Mouse (Mus musculus): ENCODE measurements around the gene Ncor1. TPM values are rescaled to one million over a fixed set of nuclear protein-coding genes. Genes with fewer than 3 reads are reported as not detected.
"Not testable (repeated sequence)": the region's sequence is repeated elsewhere in the genome, so short reads cannot be mapped to it uniquely, and the experiment has no call there.

The Ncor1 gene
- polyA plus RNA-seq, 1 experiment from 2014 or later: 149 TPM

DNA sequence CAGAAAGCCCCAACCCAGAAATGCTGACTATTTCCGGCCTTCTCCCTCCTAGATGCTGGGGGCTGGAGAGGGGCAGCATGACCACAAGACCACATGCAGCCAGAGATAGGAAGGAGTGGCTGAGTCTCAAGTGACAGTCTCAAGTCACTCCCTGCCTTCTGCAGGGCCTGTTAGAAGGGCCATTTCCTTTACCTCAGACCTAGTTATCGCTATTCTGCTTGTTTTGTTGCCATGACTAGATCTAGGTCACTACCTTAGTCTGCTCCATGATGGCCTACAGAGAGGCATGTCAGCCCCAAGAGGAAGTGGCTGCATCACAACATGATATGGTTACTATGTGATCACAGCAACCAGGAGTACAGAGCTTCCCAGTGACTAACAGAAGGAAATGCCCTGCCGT is 8.2 kb upstream of the Ncor1 start:
- Histone ChIP-seq H3K4me2 (no peak overlapping the region), H3K36me3 (ENCODE audit: control insufficient read depth, insufficient read depth, low read length) (no peaks in the 10 kb centered on the region), H3K4me1 (ENCODE audit: control insufficient read depth, insufficient read depth, low read length) (peaks cover 20% of the 10 kb centered on the region), H3K27me3 (ENCODE audit: control insufficient read depth, insufficient read depth, low read length) (no peaks in the 10 kb centered on the region), H3K27ac (ENCODE audit: low read depth, low read length) (peak overlapping the region; percentile 57), H3K4me3 (ENCODE audit: low read depth, low read length) (no peak overlapping the region), H3K9me3 (replicated peaks; ENCODE audit: control insufficient read depth, low read length) (no peaks in the 10 kb centered on the region), H3K9ac (ENCODE audit: low read depth, low read length) (0 out of 2 replicates have a peak overlapping the region, but pooled peaks have one; percentile 10)
- no peak for ATAC-seq (replicated peaks; ENCODE audit: insufficient number of reproducible peaks, low FRiP score, low TSS enrichment)
- WGBS (ENCODE audit: insufficient replicate concordance): 57% methylated on average over 3 of the region's 3 CpGs

DNA sequence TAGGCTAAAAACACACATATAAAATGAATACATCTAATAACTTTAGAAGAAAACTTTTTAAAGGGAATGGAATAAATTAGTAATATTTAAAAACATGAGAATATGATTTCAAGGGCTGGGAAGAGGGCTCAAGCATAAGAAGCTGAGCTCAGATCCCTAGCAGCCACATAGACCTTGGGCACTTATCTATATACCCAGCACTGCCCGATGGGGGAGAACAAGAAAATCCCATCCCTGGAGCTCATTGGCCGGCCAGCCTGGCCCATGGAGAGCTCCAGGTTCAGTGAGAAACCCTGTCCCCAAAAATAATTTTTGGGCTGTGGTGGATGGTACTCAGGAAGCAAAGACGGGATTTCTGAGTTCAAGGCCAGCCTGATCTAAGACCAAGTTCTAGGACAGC is 7.5 kb upstream of the Ncor1 start:
- peak overlapping the region; percentile 57 for H3K27ac ChIP-seq (ENCODE audit: low read depth, low read length)
- peaks cover 20% of the 10 kb centered on the region for H3K4me1 ChIP-seq (ENCODE audit: control insufficient read depth, insufficient read depth, low read length)
- no peaks in the 10 kb centered on the region for H3K27me3 ChIP-seq (ENCODE audit: control insufficient read depth, insufficient read depth, low read length)
- no peak overlapping the region for H3K4me2 ChIP-seq
- H3K9ac ChIP-seq (ENCODE audit: low read depth, low read length): no peak overlapping the region
- WGBS (ENCODE audit: insufficient replicate concordance): 79% methylated on average over 3 of the region's 3 CpGs
- H3K36me3 ChIP-seq (ENCODE audit: control insufficient read depth, insufficient read depth, low read length): no peaks in the 10 kb centered on the region
- no peak overlapping the region for H3K4me3 ChIP-seq (ENCODE audit: low read depth, low read length)
- no peak for ATAC-seq (replicated peaks; ENCODE audit: insufficient number of reproducible peaks, low FRiP score, low TSS enrichment)
- no peaks in the 10 kb centered on the region for H3K9me3 ChIP-seq (replicated peaks; ENCODE audit: control insufficient read depth, low read length)

DNA sequence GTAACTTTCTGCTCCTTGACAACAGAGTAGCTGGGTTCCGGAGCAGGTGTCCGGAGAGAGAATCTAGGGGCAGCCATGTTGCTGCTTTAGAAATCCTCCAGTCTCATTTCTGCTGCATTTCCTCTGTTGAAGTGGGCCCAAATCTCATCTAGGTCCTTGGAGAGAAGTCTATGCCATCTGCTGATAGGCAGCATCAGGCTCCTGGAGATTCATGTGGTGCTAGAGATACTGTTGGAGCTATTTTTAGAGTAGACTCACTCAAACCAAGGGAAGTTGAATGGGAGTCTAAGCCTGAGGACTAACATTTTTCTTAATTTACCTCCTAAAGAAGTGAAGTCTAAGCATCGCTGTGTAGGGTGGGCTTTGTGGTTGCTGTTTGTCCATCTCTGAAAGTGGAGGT is 6.4 kb upstream of the Ncor1 start:
- Histone ChIP-seq H3K9ac (ENCODE audit: low read depth, low read length) (no peak overlapping the region), H3K4me3 (ENCODE audit: low read depth, low read length) (no peak overlapping the region), H3K4me1 (ENCODE audit: control insufficient read depth, insufficient read depth, low read length) (peaks cover 20% of the 10 kb centered on the region), H3K4me2 (no peak overlapping the region; the same call in 1 of the 2 replicates), H3K27ac (ENCODE audit: low read depth, low read length) (no peak overlapping the region), H3K9me3 (replicated peaks; ENCODE audit: control insufficient read depth, low read length) (no peaks in the 10 kb centered on the region), H3K27me3 (ENCODE audit: control insufficient read depth, insufficient read depth, low read length) (no peaks in the 10 kb centered on the region), H3K36me3 (ENCODE audit: control insufficient read depth, insufficient read depth, low read length) (no peaks in the 10 kb centered on the region)
- ATAC-seq (replicated peaks; ENCODE audit: insufficient number of reproducible peaks, low FRiP score, low TSS enrichment): no peak; the same call in 1 of the 2 replicates
- 77% methylated on average over 3 of the region's 3 CpGs for WGBS (ENCODE audit: insufficient replicate concordance)

DNA sequence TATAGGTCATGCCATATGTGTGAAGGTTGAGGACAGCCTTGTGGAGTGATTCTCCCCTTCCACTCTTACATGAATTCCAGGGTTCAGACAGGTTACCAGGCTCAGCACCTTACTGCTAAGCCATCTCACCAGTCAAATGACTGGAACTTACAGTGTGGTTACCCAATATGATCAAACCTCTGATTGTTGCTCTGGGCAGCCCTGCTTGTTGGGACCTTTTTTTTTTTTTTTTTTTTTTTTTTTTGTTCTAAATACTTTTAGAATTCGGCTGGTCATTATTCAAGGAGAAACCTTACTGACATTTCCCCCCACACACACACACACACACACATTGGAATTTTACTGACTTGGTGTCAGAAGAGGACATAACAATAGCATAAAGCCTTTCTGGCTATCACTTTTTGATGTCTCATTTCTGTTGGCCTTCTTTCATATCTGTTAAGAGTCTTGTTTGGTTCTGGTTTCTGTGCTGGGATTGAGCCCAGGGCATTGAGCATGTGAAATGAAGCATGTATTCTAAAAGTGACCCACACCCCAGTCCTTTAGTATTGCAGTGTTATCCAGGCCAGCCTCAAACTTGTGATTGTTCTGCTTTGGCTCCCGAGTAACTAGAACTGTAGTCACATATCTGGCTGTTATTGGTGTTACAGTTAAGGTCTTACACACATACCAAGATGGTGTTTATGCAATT is 5.0 kb upstream of the Ncor1 start:
- no peaks in the 10 kb centered on the region for H3K9me3 ChIP-seq (replicated peaks; ENCODE audit: control insufficient read depth, low read length)
- no peak for ATAC-seq (replicated peaks; ENCODE audit: insufficient number of reproducible peaks, low FRiP score, low TSS enrichment)
- no peak overlapping the region for H3K9ac ChIP-seq (ENCODE audit: low read depth, low read length)
- H3K27me3 ChIP-seq (ENCODE audit: control insufficient read depth, insufficient read depth, low read length): no peaks in the 10 kb centered on the region
- WGBS (ENCODE audit: insufficient replicate concordance): 76% methylated on average over 2 of the region's 2 CpGs
- peaks cover 20% of the 10 kb centered on the region for H3K4me1 ChIP-seq (ENCODE audit: control insufficient read depth, insufficient read depth, low read length)
- H3K4me3 ChIP-seq (ENCODE audit: low read depth, low read length): no peak overlapping the region
- H3K27ac ChIP-seq (ENCODE audit: low read depth, low read length): no peak overlapping the region
- no peaks in the 10 kb centered on the region for H3K36me3 ChIP-seq (ENCODE audit: control insufficient read depth, insufficient read depth, low read length)
- H3K4me2 ChIP-seq: no peak overlapping the region

DNA sequence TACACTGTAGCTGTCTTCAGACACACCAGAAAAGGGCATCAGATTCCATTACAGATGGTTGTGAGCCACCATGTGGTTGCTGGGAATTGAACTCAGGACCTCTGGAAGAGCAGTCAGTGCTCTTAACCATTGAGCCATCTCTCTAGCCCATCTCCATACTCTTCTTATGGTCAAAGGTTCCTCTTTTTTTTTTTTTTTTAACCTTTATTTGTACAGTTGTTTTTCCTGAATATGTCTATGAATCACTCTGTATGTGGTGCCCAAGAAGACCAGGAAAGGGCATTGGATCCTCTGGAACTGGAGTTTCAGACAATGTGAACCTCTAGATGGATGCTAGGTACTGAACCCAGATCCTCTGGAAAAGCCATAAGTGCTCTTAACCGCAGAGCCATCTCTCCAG is 4.2 kb upstream of the Ncor1 start:
- peaks cover 20% of the 10 kb centered on the region for H3K4me1 ChIP-seq (ENCODE audit: control insufficient read depth, insufficient read depth, low read length)
- not testable (repeated sequence) for H3K4me3 ChIP-seq (ENCODE audit: low read depth, low read length); H3K36me3 ChIP-seq (ENCODE audit: control insufficient read depth, insufficient read depth, low read length); H3K9me3 ChIP-seq (replicated peaks; ENCODE audit: control insufficient read depth, low read length); H3K27ac ChIP-seq (ENCODE audit: low read depth, low read length); H3K27me3 ChIP-seq (ENCODE audit: control insufficient read depth, insufficient read depth, low read length); H3K4me2 ChIP-seq; ATAC-seq (replicated peaks; ENCODE audit: insufficient number of reproducible peaks, low FRiP score, low TSS enrichment); H3K9ac ChIP-seq (ENCODE audit: low read depth, low read length)
- WGBS (ENCODE audit: insufficient replicate concordance): 98% methylated on average over 1 of the region's 1 CpGs

DNA sequence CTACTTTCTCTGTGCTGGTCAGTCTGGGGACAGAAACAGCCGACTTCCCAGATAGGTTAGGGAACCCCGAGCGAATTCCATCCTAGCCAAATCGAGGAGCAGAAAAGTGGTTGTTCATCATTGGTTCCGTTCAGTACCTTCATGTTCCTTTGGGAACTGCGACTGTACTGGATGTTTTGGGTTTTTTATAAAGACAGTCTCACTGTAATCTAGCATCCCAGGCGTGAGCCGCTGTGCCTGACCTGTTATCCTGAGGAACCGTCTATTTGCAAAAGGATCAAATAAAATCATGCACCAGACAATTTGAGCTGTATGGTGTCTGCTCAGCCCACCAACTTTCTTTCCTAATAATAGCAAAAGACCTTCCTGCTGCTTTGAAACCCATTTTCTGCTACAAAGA is 439 bp upstream of the Ncor1 start:
- no peaks in the 10 kb centered on the region for H3K36me3 ChIP-seq (ENCODE audit: control insufficient read depth, insufficient read depth, low read length)
- H3K4me1 ChIP-seq (ENCODE audit: control insufficient read depth, insufficient read depth, low read length): peaks cover 5% of the 10 kb centered on the region; the same call in 1 of the 2 replicates
- H3K4me2 ChIP-seq: peak overlapping the region; percentile 91
- H3K27me3 ChIP-seq (ENCODE audit: control insufficient read depth, insufficient read depth, low read length): no peaks in the 10 kb centered on the region
- WGBS (ENCODE audit: insufficient replicate concordance): 2% methylated on average over 9 of the region's 9 CpGs
- H3K27ac ChIP-seq (ENCODE audit: low read depth, low read length): peak overlapping the region; percentile 98
- peak overlapping the region; percentile 92 for H3K9ac ChIP-seq (ENCODE audit: low read depth, low read length)
- peak overlapping the region; percentile 78 for H3K4me3 ChIP-seq (ENCODE audit: low read depth, low read length)
- H3K9me3 ChIP-seq (replicated peaks; ENCODE audit: control insufficient read depth, low read length): no peaks in the 10 kb centered on the region
- ATAC-seq (replicated peaks; ENCODE audit: insufficient number of reproducible peaks, low FRiP score, low TSS enrichment): no peak

DNA sequence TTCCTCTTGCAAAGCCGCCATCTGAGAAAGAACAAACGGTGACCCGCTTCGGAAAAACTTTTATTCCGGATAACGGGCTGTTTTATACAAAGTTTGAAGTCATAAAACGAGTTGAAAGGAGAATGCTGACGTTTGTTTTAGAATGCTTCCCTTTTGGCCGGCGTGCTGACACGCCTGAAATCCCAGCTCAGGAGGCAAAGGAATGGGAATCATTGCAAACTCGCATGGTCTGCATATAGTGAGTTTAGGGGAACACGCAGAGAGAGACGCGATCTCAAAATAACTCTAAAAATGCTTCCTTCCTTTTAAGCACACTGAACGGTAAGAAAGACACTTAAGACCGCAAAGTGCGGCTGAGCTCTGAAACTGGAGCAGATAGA is 460 bp downstream of the Ncor1 start:
- Histone ChIP-seq H3K27ac (ENCODE audit: low read depth, low read length) (peak overlapping the region; percentile 98), H3K4me2 (peak overlapping the region; percentile 91), H3K27me3 (ENCODE audit: control insufficient read depth, insufficient read depth, low read length) (no peaks in the 10 kb centered on the region), H3K9me3 (replicated peaks; ENCODE audit: control insufficient read depth, low read length) (no peaks in the 10 kb centered on the region), H3K4me3 (ENCODE audit: low read depth, low read length) (peak overlapping the region; percentile 78), H3K36me3 (ENCODE audit: control insufficient read depth, insufficient read depth, low read length) (no peaks in the 10 kb centered on the region), H3K9ac (ENCODE audit: low read depth, low read length) (peak overlapping the region; percentile 92), H3K4me1 (ENCODE audit: control insufficient read depth, insufficient read depth, low read length) (peaks cover 5% of the 10 kb centered on the region; the same call in 1 of the 2 replicates)
- WGBS (ENCODE audit: insufficient replicate concordance): under 1% methylated on average over 18 of the region's 18 CpGs
- ATAC-seq (replicated peaks; ENCODE audit: insufficient number of reproducible peaks, low FRiP score, low TSS enrichment): no peak

DNA sequence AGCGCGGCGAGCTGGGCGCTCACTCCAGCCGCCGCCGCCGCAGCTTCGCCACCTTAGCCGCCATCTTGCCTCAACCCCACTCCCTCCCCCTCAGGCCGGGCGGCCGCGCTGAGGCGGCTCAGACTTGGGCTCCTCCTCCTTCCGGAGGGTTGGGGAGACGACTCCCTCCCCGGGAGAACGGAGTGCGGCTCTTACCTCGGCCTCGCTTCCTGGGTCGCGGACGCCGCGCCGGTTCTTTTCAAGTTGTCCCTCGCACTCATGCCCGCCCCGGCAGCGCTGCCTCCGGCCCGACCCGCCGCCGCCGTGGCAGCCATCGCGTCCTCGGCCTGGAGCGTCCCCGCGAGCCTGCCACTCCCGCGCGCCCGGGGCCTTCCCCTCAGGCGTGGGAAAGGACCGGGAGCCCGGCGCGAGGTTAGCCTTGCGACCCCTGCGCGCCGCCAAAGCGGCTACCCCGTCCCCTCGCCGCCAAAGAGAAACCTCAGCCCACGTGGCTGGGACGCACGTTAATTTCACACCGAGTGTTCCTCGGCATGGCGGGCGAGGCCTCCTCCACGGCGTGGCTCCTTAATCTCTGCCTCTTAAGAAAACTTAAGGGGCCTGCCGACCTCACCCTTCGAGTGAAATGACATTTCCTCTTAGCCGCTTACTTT is 975 bp downstream of the Ncor1 start:
- Histone ChIP-seq H3K27ac (ENCODE audit: low read depth, low read length) (peak overlapping the region; percentile 98), H3K4me2 (peak overlapping the region; percentile 91), H3K4me3 (ENCODE audit: low read depth, low read length) (peak overlapping the region; percentile 78), H3K36me3 (ENCODE audit: control insufficient read depth, insufficient read depth, low read length) (no peaks in the 10 kb centered on the region), H3K4me1 (ENCODE audit: control insufficient read depth, insufficient read depth, low read length) (peaks cover 5% of the 10 kb centered on the region; the same call in 1 of the 2 replicates), H3K9ac (ENCODE audit: low read depth, low read length) (peak overlapping the region; percentile 92), H3K9me3 (replicated peaks; ENCODE audit: control insufficient read depth, low read length) (no peaks in the 10 kb centered on the region), H3K27me3 (ENCODE audit: control insufficient read depth, insufficient read depth, low read length) (no peaks in the 10 kb centered on the region)
- ATAC-seq (replicated peaks; ENCODE audit: insufficient number of reproducible peaks, low FRiP score, low TSS enrichment): peak; percentile 95
- WGBS (ENCODE audit: insufficient replicate concordance): under 1% methylated on average over 57 of the region's 73 CpGs

Data from heart, embryonic 11.5 days (tissue).